Mouse (Mus musculus): ENCODE data around the gene Paox.
"Not testable (repeated sequence)": the region's sequence is repeated elsewhere in the genome, so short reads cannot be mapped to it uniquely, and the experiment has no call there.

Gene Paox

GRCm38 (mm10) chr7:140121338-140121910 lies 5.8 kb downstream of the Paox start:
- no peak for DNase-seq

- DNase-seq, result no peak
These were observed 7.2 kb downstream of the Paox start for GRCm38 (mm10) chr7:140122765-140123164.

- DNase-seq, result no peak
These were observed 8.8 kb downstream of the Paox start for GRCm38 (mm10) chr7:140124382-140124781.

- peak; percentile 92 to 95 for DNase-seq
These were observed 9.9 kb downstream of the Paox start for GRCm38 (mm10) chr7:140125278-140126021.

GRCm38 (mm10) chr7:140126022-140126350 lies 10.4 kb downstream of the Paox start:
- no peak for DNase-seq

GRCm38 (mm10) chr7:140126934-140127333 lies 11.3 kb downstream of the Paox start:
- no peak for DNase-seq

- DNase-seq, result no peak
These were observed 12.3 kb downstream of the Paox start for GRCm38 (mm10) chr7:140127911-140128310.

GRCm38 (mm10) chr7:140132184-140132583 lies 16.6 kb downstream of the Paox start:
- DNase-seq, result not testable (repeated sequence)

GRCm38 (mm10) chr7:140134033-140134432 lies 18.4 kb downstream of the Paox start:
- not testable (repeated sequence) for DNase-seq

- no peak for DNase-seq
These were observed 19.6 kb downstream of the Paox start for GRCm38 (mm10) chr7:140135106-140135770.

- peak; percentile 96 to 98 for DNase-seq
These were observed 21.8 kb downstream of the Paox start, which contains the start of gene Mtg1 for GRCm38 (mm10) chr7:140137135-140138020. TSS of gene Mtg1 (plus strand) at chr7:140137564.

- DNase-seq, result no peak
These were observed 22.4 kb downstream of the Paox start for GRCm38 (mm10) chr7:140138021-140138310.

- DNase-seq, result peak; percentile 78 to 81
These were observed 25.8 kb downstream of the Paox start for GRCm38 (mm10) chr7:140141350-140141749.

GRCm38 (mm10) chr7:140144550-140144949 lies 29.0 kb downstream of the Paox start:
- no peak for DNase-seq

- DNase-seq, result no peak
These were observed 37.8 kb downstream of the Paox start for GRCm38 (mm10) chr7:140153383-140153782.

GRCm38 (mm10) chr7:140153829-140154217 lies 38.2 kb downstream of the Paox start:
- no peak for DNase-seq

GRCm38 (mm10) chr7:140154218-140154927 lies 38.8 kb downstream of the Paox start, which contains the start of gene Sprn:
TSS of gene Sprn (minus strand) at chr7:140154877.
- DNase-seq, result no peak

- no peak for DNase-seq
These were observed 44.8 kb downstream of the Paox start for GRCm38 (mm10) chr7:140160363-140160762.

GRCm38 (mm10) chr7:140164664-140165063 lies 49.1 kb downstream of the Paox start, which contains the start of gene Olfr522:
TSS of gene Olfr522 (minus strand) at chr7:140164764.
- DNase-seq, result no peak

GRCm38 (mm10) chr7:140167950-140168349 lies 52.4 kb downstream of the Paox start:
- DNase-seq, result no peak

- no peak for DNase-seq
These were observed 53.8 kb downstream of the Paox start for GRCm38 (mm10) chr7:140169386-140169785.

- no peak for DNase-seq
These were observed 55.3 kb downstream of the Paox start for GRCm38 (mm10) chr7:140170863-140171262.
